Mouse (Mus musculus) heart, postnatal 25 days (tissue): Measurements from ENCODE around the gene Washc4. TPM values are rescaled to one million over a fixed set of nuclear protein-coding genes. Genes with fewer than 3 reads are reported as not detected.

Source experiments
- DNase-seq: peaks from one replicate; pipeline ENCODE4 v3.0.0; 2022; ENCODE audit warnings: low spot score
- intact Hi-C: fragments of 180-260 bp; cut with DNase I; formaldehyde crosslinking; loops from one replicate; pipeline ENCODE4 v1.15.1; 2025
- total RNA-seq, 2 experiments: library from RNA; stranded (reverse); gene quantifications; 2 replicates each; pipeline ENCODE4 v1.2.3; 2021

The Washc4 gene
- total RNA-seq, 2 experiments from 2014 or later = 12.5 to 14.7 TPM

DNA sequence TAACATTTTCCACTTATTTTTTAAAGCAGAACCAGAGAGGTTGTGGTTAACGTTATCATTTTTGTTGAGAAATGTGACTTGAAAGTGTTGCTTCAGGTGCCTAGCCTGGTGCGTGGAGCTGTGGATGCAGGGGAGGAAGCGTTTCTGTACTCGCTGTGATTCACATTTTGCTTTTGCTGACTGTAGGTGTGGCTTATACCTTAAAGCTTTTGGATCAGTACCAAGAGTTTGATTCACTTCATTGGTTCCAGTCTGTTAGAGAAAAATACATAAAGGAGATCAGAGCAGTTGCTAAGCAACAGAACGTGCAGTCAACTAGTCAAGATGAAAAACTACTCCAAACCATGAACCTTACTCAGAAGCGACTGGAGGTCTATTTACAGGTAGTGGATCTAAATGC is 47.2 kb downstream of the Washc4 start:
- no peak for DNase-seq
- intact Hi-C loops = loop anchor here (5.0 kb wide), 1 partner anchor 136 kb away; no protein-coding TSS in a partner anchor

DNA sequence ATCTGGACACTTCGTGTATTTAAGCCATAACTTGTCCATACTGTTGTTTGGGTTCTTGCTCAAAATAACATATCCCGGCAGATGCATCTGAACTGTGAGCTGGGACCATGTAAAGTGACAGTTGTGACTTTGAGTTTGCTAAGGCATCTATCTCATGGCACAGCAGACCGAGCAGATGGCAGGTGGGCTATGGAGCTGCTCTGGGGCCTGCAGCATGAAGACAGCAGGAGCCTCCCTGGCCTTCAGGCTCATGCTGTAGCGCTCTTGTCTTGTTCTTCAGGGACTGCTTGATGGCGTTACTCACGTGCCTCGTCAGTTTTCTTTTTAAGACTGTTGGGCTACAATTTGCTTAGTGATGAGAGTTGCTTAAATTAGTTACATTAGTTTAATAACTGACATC is 49.1 kb downstream of the Washc4 start:
- no peak for DNase-seq
- intact Hi-C loops = loop anchor here (5.0 kb wide), 1 partner anchor 135 kb away; no protein-coding TSS in a partner anchor

DNA sequence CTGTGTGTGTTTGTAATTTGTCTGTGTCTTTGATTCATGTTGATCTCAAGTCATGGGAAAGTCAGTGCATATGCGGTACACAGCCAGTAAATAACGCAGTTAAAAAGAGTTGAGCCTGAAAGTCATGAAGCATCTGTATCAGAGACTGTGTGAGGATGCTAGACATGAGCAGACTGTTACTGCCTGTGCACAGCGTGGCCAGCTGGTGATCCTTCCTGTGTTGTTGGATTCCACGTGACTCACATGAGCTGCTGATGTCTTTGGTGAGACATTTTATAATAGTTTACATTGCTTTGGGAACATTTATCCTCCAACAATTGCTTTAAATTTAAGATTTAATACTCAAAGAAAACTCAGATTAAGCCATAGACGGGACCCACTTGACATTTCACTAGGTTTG is 51.0 kb downstream of the Washc4 start:
- intact Hi-C loops = loop anchor here (5.0 kb wide), 1 partner anchor 133 kb away; no protein-coding TSS in a partner anchor
- no peak for DNase-seq

DNA sequence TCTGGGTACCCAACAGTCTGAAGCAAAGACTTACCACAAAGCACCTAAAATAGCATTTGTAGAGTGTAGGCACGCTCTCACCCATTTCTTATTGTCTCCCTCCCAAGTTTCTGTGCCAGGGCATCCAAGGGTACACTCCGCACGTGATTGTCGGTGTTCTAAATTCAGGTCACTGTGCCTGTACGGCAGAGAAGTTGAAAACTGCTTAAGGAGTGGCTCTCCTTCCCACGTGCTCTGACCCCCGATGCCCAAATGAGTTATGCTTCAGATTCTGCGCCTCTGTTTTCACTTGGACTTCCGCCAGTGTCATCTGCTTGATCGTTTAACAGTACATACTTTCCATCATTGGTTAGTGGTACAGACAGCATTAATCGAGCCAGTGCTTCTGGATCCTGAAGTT is 57.1 kb downstream of the Washc4 start:
- no peak for DNase-seq
- intact Hi-C loops = no loop called here

DNA sequence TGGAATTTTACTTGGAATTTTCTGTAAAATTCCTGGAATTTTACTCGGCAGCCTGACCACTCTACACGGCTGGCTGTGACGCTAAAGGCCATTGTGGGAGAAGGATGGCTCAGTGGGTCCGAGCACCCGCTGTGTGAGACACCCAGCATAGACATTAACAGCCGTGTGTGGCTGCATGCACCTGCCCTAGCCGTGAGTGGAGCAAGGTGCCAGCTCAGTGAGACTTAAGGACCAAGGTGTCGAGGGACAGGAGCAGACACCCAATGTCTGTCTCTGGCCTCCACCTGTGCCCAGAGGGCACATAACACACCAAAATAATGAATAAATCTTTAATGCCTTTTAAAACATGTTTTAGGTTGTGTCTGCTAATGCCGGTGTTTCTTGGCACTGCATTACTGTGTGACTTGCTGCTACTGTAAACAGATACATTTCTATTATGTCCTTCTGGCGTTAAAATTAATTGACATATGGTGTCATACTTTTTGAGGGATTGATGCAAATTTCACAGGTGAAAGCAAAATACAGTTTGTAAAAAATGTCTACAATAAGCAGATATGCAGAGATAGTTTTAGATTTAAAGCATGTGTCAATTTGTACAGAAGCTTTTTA is 60.5 kb downstream of the Washc4 start:
- DNase-seq = no peak
- intact Hi-C loops = no loop called here

DNA sequence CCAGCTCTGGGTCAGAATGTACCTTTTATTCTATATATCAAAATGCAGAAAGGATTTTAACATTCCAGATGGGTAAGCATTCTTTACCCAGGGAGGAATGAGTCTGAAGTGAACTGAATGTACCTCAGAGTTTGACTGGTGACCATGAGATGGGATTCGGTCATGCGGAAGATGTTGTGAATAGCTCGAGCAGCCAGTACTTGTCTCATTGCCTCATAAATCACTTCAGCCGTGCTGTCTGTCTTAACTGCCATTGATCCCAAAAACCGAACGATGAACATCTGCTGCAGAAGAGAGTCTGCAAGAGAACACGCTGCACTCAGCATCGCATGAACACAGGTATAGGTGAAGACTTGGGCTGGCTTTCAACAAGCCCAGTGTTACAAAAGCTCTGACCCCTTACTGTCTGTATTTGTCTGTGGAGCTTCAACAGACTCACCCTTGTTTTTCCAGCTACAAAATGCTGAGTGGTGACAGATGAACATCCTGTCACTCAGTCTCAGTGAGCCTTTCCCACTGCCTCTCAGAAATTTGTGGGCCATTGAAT is 62.2 kb downstream of the Washc4 start:
- intact Hi-C loops = no loop called here
- no peak for DNase-seq

DNA sequence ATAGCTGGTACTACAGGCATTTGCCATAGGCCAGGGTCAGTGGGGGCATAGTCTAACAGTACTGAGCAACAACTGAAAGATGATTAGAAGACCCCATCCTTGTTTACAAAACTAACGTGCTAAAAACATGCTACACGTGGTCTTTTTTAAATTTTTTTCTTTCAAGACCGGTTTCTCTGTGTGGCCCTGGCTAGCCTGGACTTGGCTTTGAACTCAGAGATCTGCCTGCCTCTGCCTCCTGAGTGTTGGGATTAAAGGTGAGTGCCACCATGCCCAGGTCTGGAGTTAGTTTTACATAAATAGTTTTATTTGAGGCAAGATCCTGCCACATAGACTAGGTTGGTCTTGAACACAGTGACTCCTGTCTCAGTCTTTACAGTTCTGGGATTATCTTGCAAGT is 63.6 kb downstream of the Washc4 start:
- no peak for DNase-seq
- intact Hi-C loops = no loop called here

DNA sequence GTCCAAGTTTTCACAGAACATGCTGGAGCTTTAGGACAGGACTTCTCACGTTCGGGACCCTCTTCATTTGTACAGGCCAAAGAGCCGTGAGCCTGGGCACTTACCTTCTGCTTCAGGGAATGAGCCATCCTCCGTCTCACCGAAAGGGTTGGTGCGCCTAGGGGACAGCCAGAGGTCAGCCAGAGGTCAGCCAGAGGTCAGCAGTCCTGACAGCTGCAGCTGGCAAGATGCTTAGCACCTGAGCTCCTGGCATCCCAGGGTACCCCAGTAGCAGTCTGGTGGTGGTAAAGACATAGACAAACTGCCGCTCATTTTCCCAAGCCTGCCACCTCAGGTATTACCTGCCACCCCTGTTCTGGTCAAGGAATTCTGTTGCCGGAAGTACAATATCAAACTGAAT is 65.0 kb downstream of the Washc4 start:
- no peak for DNase-seq
- intact Hi-C loops = no loop called here

DNA sequence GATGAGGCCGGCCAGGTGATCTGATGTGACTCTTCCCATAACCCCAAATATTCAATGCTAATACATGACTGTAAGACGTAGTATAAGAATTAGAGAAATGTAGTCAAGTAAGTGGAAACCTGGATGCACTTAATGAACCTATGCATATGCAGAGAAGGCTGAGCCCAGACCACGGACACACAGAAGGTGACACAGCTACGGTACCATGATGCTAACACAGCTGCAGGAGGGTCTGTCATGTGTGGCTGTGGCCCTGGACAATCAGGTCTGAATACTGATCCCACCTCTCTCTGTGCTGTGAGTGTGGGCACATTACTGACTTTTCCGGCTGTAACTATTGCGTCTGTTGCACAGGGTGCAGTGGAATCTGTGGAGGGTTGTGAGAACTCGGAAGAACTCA is 67.0 kb downstream of the Washc4 start:
- no peak for DNase-seq
- intact Hi-C loops = no loop called here

DNA sequence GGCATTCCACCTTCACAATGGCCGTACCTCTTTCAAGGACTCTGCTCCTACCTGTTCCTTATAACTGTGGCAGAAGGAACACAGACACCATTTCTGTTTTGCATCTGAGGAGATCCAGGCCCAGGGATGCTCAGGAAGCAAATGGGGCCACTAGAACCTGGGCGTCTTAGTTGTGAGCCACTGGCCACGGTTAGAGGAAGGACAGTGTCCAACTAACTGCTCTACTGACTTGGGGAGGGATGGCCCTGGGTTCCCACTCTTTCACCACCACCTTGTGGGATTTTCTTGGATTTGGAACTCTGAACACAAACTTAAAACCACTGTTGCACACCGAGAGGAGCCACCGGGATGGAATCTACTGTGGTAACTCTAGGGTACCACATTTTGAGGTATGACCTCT is 68.3 kb downstream of the Washc4 start:
- intact Hi-C loops = no loop called here

DNA sequence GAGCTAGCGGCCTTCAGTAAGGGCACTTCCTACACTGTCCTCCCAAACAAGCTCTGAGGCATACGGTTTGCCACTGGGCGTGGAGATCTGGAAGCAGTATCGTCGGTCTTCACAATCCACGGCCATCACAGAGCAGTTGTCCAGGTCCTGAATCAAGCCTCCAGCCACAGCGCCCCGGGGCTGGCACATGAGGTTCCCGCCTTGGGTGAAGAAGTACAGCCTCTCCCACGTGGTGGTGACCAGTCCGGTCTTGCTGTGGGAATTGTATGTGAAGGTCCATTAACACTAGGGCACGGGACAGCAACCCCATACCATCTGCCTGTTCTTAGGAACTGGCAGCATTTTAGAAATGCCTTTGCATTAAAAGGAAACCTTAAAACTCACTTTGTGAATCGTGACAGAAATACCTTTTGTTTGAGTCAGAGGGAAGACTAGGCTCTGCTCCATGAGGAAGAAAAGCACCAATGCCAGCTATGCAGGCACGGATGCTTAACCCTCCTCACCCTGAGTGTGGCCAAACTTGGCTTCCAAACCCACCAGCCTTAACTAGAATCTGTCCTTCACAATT is 69.2 kb downstream of the Washc4 start:
- no peak for DNase-seq
- intact Hi-C loops = no loop called here

More for the DNA sequence above, 68.3 kb downstream of the Washc4 start:
- no peak for DNase-seq

DNA sequence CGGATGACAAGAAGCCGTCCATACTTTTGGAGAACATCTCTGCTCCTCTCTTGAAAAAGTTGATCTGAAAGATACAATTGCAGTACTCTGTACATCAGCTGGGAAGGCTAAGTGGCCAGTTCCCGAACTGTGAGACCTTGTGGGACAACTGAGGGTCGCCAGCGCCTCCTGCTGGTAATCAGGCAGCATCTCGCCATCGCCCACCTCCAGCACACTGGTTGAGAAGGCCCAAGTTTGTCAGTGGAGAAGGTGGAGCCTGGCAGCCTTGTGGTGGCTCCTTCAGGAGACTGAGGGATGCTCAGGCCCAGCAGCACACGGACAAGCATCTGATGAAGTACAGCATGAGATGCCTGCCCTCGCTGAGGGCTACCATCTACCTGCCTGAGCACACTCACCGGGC is 73.8 kb downstream of the Washc4 start:
- no peak for DNase-seq
- intact Hi-C loops = loop anchor here (5.0 kb wide), 1 partner anchor 160 kb away; no protein-coding TSS in a partner anchor

DNA sequence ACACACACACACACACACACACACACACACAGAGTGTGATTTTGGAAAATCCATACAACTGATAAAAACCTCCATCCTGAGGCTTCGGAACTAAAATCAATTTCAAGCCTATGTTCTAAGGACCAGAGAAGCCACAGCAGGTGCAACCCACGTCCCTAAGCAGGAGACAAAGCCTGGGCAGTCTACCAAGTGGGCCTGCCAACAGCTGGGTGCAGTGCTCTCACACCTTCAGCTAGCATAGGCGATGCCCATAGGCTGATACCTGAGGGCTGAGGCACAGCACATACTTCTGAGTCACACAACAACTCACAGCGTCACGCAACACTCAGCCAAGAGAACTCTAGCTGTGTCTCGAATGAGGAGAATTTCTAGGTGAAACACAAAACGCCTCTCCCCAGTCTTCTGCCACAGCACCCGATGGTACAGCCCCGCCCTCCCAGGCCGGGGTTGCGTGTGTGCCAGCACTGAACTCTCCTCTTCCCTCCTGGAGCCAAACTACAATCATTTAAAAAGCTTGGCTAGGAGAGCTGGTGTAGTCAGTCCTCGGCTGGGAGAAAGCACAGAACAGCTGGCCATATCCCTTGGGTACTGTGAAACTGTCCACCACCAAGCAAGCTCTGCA is 75.4 kb downstream of the Washc4 start:
- DNase-seq = no peak
- intact Hi-C loops = loop anchor here (5.0 kb wide), 1 partner anchor 158 kb away; no protein-coding TSS in a partner anchor

DNA sequence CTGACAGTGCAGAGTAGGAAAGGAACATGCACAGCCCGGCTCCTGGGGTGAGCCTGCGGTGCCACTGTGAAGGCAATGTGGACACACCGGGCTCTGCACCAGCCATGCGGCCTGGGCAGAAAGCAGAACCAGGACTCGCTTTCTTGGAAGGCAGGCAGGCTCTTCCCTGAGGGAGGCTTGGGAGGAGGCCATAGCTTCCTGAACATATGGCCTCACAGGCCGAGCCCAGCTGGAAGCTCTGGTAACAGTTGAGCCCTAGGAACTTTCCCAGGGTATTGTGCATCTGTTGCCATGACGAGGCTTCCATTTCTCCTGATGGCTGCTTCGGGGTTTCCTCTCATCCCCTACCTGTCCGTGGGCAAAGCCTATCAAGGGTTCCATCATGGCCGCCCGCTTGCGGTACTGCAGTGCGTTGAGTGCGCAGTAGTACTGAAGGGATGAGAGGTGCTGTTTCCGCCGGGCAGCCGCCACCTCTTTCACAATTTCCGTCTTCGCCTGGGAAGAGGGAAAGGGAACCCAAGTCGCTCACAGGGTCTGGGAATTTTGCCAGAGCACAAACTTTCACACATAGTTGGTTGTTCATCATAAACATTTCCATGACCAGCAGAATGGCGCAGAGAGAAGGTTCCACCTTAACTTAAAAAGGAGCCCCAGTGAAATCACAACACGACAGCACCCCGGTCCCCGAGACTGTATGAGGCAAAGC is 77.0 kb downstream of the Washc4 start:
- DNase-seq = no peak

DNA sequence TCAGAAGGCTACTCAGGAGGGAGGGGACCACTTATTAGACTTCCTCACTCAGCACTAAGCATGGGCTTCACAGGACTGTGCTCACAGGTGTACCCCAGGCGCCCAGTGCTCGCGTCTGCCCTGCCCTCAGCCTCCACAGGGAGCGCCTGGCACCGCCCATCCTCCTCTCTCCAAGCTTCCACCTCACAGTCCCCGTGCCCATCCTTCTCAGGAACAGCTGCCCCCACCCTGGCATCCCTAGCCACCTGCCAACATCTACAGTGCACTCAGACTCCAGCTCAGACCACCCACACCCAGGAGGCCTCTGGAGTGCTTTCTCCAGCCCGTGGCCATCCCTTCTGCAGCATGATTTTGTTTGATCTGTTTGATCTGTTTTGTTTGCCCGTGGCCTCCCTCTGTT is 80.5 kb downstream of the Washc4 start:
- intact Hi-C loops = no loop called here
- DNase-seq = no peak

More for the DNA sequence above, 77.0 kb downstream of the Washc4 start:
- intact Hi-C loops = no loop called here

DNA sequence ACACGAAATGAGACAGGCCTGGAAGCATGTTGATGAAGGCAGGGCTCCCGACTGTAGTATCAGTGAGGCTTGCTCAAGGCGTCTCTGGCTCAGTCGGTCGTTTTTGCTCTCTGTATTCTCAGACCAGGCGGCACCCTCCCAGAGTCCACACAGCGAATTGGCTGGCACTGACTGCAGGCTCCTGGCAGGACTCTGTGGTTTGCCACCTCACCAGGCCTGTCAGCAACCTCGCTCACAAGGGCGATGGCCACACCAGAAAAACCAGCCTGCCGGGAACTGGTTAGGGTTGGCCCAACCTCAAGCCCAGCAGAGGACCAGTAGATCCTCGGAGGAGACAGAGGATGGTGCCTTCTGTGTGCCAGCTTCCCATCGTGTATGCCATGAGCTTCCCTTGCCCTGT is 81.3 kb downstream of the Washc4 start:
- DNase-seq = no peak
- intact Hi-C loops = no loop called here

DNA sequence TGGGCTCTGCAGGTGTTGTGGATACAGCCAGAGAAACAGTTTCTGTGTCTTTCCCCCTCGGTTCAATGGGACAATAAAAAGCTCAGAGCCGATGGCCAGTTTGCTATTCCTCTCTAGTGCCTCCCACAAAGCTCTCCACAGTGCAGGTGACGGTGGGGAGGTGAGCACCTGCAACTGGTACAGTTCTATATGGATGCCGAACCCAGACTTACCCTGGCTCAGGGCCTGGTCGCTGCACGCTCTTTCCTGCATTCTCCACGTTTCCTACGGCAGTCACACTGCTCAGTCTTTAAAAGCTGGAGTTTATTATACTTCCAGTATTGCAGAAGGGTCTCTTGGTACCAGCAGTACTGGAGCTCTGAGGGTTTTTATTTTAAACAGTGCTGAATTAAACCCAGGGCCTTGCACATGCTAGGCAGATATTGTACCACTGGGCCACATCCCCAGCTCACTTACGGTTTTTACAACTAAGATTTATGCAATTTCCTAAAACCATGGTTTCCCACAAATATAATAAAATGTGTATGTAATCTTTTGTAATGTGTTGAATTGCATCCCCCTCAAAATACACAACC is 83.6 kb downstream of the Washc4 start:
- intact Hi-C loops = no loop called here
- no peak for DNase-seq

DNA sequence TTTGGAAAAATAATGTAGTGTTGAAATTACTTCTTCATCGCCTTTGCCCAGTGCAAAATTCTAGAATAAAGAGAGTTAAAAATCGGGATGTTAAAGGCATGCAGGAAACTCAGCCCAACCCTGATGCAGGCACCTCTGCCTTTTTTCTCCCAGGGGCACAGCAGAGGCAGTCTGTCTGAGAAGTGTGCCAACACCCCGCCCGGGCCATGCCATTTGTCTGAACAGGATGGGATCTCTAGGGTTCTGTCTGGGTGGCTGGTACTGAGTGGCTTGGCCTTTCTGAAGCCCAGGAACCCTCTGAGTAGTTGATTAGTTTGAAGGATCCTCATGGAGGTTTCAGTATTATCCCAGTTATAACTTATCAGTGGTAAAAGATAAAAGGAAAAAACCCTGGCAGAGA is 84.7 kb downstream of the Washc4 start:
- no peak for DNase-seq
- intact Hi-C loops = no loop called here

DNA sequence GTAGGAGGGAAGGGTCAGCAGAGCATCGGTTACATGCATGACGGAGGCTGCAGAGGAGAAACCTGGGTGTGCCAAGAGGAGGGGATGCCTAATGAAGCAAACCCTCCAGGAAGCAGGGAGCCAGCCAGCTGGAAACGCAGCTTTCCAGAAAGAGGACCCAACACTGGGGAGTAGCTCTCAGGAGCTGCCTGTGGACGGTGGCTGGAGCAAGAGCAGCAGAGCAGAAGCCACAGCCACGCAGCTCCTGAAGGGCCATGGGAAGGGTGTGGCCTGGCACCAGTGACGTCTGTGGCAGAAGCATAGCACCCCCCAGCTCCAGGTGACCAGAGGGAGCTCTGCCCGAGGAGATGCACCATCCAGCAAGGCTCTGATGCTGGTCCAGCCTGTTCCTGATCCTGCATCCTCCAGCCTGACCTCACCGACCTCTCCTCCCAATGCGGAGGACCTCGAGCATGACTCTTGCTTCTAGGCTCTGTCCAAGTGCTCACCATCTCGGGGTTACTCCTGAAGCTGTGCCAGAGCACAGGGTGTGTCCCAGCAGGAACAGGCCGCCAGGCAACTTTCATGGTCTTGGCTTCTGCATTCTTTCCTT is 85.7 kb downstream of the Washc4 start:
- intact Hi-C loops = no loop called here

DNA sequence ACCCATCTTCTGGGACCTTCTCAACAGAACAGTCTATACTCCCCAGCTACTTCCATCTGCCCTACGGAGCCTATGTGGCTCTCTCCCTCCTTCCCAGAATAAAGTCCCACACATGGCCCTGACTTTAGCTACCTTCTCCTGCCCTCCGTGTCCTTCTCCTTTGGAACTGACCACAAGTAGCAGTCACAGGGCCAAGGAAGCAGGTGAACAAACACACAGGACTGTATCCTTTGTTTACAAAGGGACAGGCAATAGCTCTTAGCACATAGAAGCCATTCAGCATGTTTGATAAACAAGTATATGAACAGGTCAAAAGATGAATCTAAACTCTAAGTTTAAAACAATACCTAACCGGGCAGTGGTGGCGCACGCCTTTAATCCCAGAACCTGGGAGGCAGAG is 86.3 kb downstream of the Washc4 start:
- intact Hi-C loops = no loop called here
- no peak for DNase-seq

More for the DNA sequence above, 85.7 kb downstream of the Washc4 start:
- DNase-seq = no peak
